Mouse (Mus musculus): Measurements from ENCODE around the gene Coro1c.

The Coro1c gene

GRCm38 (mm10) chr5:113797149-113797882 lies 111.2 kb downstream of the Coro1c start:
- no peak for DNase-seq (ENCODE audit: low spot score)

GRCm38 (mm10) chr5:113796401-113797148 lies 112.0 kb downstream of the Coro1c start:
- DNase-seq (ENCODE audit: low spot score) = no peak

Data from urinary bladder, postnatal 14 days (tissue).